Mouse (Mus musculus) leukemia stem cell, adult 10-12 weeks (primary cell): Measurements from ENCODE around the gene Zfp180. TPM values are rescaled to one million over a fixed set of nuclear protein-coding genes. Genes with fewer than 3 reads are reported as not detected.

Experiments used
- polyA plus RNA-seq: library from polyadenylated mRNA; stranded (reverse); fragments of >175 nt; gene quantifications from 2 replicates; pipeline ENCODE4 v1.2.3, GENCODE M21; 2012; ENCODE audit warnings: low replicate concordance

Zfp180 gene
- polyA plus RNA-seq = 7.8 and 16.9 TPM in 2 replicates

GRCm38 (mm10) chr7:24081634-24082431 is at the start of gene Zfp180:
TSS of gene Zfp180 (plus strand) at chr7:24081924.

GRCm38 (mm10) chr7:24052660-24053304 is 28.9 kb upstream of the Zfp180 start, which contains the start of gene Vmn1r183:
TSS of gene Vmn1r183 (plus strand) at chr7:24053254.

GRCm38 (mm10) chr7:24112156-24112856 is 30.6 kb downstream of the Zfp180 start, which contains the start of gene Zfp112:
TSS of gene Zfp112 (plus strand) at chr7:24112314.

GRCm38 (mm10) chr7:24133996-24134828 is 52.5 kb downstream of the Zfp180 start, which contains the start of gene Zfp235:
TSS of gene Zfp235 (plus strand) at chr7:24134169.

Other genes with a start within 250 kb of the Zfp180 start
- not detected in 2 replicates for gene Vmn1r176, start 244.6 kb upstream of the Zfp180 start, polyA plus RNA-seq
- not detected in 2 replicates for gene Vmn1r177, start 215.5 kb upstream of the Zfp180 start, polyA plus RNA-seq
- gene Vmn1r178, start 189.9 kb upstream of the Zfp180 start, polyA plus RNA-seq = not detected in 2 replicates
- gene Vmn1r179, start 154.9 kb upstream of the Zfp180 start, polyA plus RNA-seq = not detected in 2 replicates
- not detected in 2 replicates for gene Vmn1r180, start 131.3 kb upstream of the Zfp180 start, polyA plus RNA-seq
- gene Vmn1r181, start 107.3 kb upstream of the Zfp180 start, polyA plus RNA-seq = not detected in 2 replicates
- gene V1rd19, start 80.2 kb upstream of the Zfp180 start, polyA plus RNA-seq = not detected in 2 replicates
- 0.02 TPM in 1 of 2 replicates, not detected in the other for gene Vmn1r183, start 28.7 kb upstream of the Zfp180 start, polyA plus RNA-seq
- 0.11 and 0.33 TPM in 2 replicates for gene Zfp112, start 30.4 kb downstream of the Zfp180 start, polyA plus RNA-seq
- gene Zfp235, start 52.2 kb downstream of the Zfp180 start, polyA plus RNA-seq = 0.20 and 0.44 TPM in 2 replicates
- gene Zfp114, start 93.1 kb downstream of the Zfp180 start, polyA plus RNA-seq = 0.41 TPM in 1 of 2 replicates, not detected in the other
- not detected in 2 replicates for gene Zfp111, start 129.5 kb downstream of the Zfp180 start, polyA plus RNA-seq
- gene Zfp109, start 155.6 kb downstream of the Zfp180 start, polyA plus RNA-seq = 0.56 TPM in 1 of 2 replicates, not detected in the other
- not detected in 2 replicates for gene Zfp108, start 172.9 kb downstream of the Zfp180 start, polyA plus RNA-seq
- gene Zfp93, start 188.5 kb downstream of the Zfp180 start, polyA plus RNA-seq = 0.33 and 0.41 TPM in 2 replicates
- 1.4 and 3.6 TPM in 2 replicates for gene Zfp61, start 219.3 kb downstream of the Zfp180 start, polyA plus RNA-seq
- 1.3 and 1.9 TPM in 2 replicates for gene Zfp94, start 234.7 kb downstream of the Zfp180 start, polyA plus RNA-seq